Mouse (Mus musculus): Measurements from ENCODE around the gene Tuba1b.
"Not testable (repeated sequence)": the region's sequence is repeated elsewhere in the genome, so short reads cannot be mapped to it uniquely, and the experiment has no call there.

Gene Tuba1b

DNA sequence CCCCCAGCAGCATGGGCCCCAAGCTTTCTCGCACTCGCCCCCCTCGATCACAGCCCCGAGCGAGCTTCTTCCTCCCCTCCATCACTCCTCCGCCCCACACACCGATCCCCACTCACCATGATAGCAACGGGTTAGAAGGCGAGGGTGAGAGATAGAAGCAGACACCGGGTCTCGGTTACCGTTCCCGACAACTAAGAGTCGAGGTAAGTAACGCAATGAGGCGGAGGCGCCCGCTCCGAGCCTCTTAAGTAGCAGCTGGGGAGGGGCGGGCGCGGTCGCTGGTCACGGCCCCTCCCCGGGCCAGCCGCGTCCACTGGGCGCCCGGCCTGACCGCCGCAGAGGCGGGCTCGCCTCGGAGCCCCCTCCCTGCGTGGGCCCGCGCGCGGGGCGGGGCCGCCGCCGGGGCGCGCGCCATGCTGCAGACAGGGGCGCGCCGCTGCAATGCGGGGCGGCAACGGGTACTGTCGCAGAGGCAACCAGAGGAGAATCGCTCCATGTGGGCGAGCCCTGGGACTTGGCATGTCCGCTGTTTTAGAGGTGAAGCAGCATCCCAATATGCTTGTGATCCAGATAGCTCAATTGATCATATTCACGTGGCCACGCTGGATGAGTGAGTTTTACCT lies at the start of gene Tuba1b:
TSS of gene Tuba1b (minus strand) at position 349 of the 623 bp plus-strand sequence.
- peak; percentile 76 to 79 for DNase-seq (ENCODE audit: low read depth in 1 of 2, low spot score in 2 of 2)

GRCm38 (mm10) chr15:98983431-98984081 lies 49.2 kb upstream of the Tuba1b start:
- no peak for DNase-seq (ENCODE audit: low read depth in 1 of 2, low spot score in 2 of 2)

DNA sequence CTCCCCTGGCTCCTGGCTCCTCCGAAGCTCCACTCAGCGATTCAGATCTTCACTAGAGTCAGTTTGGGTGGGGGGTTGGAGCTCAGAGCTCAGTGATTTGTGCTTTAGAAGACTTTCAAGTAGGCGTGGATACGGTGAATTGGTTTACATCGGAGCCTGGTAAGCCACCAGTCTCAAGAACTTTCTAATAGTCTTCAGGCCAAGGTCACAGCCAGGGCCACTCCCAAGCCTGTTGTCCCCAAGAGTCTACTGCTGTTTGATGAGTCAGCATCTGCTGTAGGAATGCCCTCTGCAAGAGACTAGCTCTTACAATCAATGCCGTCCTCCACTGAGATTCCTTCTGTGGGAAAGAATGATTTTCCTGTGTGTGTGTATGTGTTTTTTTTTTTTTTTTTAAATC lies 47.7 kb upstream of the Tuba1b start:
- DNase-seq (ENCODE audit: low read depth in 1 of 2, low spot score in 2 of 2): no peak

DNA sequence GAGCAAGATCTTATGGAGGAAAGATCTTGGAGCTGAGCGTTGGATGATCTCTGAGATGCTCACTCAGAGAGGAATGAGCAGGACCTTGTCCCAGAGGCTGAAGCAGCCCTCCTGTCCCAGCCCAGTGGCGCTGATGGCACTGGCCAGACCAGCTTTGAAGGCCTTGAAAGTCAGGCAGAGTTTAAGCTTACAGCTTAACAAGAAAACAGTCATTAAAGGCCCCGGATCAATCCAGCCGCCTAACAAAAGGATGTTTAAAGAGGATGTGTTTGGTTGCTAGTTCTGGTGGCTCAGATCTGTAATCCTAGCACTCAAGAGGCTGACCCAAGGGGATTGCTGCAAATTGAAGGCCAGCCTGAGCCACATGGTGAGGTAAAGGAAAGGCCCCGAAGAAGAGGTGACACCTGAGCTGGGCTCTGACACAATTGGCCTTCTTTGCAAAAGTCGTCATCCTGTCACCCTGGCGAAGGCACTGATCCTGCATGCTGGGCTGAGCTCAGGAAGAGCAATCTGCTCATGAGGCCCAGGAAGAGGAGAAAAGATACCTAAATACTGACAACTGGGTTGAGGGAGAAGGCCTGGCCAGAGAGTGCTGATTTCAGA lies 45.7 kb upstream of the Tuba1b start:
- DNase-seq (ENCODE audit: low read depth in 1 of 2, low spot score in 2 of 2): no peak

DNA sequence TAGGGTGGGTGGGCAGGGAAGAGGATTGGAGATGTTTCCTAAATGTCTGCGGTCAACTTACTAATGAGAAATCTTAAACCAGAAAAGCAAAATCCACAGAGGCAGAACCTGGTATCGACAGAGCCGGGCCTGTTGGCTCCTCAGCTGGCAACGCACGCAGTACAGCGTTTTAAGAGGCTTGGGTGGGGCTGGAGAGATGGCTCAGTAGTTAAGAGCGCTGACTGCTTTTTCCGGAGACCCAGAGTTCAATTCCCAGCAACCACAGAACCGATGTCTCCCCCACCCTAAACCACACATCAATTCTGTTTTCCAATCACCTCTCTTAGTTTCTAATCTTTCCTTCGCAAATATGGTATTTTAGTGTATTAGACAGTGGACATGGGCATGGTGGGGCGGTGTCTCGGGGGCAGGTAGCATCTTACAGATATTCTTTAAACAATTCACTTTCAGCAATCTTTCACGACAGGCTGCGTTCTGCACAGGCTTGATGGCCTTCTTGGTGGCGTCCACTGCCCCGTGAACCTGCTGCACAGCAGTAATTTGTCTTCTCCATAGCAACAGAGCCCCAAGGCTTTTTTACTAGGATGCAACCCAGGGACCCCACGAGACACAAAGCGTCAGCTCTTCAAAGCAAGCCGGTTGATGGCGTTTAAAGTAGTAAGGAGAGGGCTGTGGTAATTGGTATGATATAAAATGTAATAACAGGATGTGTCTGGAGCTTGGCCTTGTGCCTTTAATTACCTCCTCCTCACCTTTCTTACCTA lies 44.2 kb upstream of the Tuba1b start:
- DNase-seq (ENCODE audit: low read depth in 1 of 2, low spot score in 2 of 2): no peak

DNA sequence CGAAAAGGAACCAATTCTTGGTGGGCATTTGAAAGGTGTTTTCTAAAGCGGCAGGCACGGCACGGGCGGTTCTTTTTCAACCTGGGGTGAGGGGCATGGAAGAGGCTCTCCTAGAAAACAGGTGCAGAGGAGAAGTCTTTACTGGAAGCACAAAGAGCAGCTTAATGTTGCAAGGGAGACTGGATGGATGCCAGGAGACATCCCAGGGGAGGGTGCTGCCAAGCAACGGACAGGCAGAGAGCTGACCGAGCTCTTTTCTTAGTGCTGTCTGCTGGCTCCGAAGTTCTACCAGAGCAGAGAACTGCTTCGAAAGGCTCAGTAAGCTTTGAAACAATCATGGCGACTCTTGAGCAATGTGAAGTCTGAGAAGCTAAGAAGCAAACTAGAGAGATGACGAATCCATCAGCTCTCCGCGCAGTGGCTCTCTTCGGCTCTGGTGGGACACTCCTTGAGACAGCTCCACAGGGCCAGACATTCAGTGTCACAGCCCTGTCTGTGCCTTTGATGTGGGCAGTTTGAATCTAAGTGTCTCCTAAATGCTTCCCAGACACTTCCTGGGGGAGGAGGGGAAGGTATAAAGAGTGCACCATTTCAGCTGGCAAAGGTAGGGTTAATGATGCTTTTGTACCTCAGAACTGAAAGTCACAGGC lies 43.5 kb upstream of the Tuba1b start:
- DNase-seq (ENCODE audit: low read depth in 1 of 2, low spot score in 2 of 2): no peak

DNA sequence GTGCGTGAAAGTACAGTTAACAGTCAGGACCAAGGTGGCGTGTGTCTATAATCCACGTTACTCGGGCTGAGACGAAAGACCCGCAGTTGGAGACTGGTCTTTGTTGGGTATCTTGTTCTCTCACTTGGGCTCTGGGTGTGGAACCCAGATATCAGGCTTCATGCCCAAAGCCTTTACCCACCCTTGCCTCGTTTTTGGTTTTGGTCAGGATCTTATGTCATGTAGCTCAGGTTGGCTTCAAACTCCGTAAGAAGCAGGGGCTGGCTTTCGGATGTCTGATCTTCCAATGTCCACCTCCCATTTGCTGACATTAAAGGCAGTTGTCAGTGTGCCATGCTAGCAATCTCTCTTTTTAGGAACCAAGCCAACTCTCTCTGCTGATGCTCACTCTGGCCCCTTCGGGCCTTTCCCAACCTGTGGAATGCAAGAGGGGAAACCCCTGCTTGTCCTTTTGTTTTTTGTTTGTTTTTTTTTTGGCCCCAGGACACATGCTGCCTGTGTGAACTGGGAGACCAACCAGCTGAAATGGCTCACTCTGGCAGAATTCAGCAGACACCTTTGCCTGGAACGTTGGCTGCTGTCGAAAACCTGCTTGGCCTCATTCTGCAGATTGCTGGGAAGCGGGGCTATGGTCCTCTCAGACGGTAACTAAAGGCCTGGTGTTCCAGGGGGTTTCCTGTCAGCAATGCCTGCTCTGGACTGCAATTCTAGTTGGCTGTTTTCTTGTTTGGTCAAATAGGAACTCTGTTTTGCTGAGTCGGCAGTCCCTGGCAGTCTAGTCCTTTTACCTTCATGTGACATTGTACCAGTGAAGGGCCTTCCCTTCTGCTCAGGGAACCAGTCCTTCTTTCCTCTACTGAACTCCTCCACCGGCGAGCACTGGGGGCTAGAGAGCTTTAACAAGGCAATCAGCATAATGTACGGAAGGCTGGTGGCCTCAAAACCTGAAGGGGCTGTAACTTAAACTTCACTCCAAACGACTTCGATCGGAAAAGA lies 42.7 kb upstream of the Tuba1b start:
- no peak for DNase-seq (ENCODE audit: low read depth in 1 of 2, low spot score in 2 of 2)

- DNase-seq (ENCODE audit: low read depth in 1 of 2, low spot score in 2 of 2): no peak
Measured at GRCm38 (mm10) chr15:98973015-98973614, 38.8 kb upstream of the Tuba1b start.

- not testable (repeated sequence) for DNase-seq (ENCODE audit: low read depth in 1 of 2, low spot score in 2 of 2)
Measured at GRCm38 (mm10) chr15:98971576-98972320, 37.4 kb upstream of the Tuba1b start.

DNA sequence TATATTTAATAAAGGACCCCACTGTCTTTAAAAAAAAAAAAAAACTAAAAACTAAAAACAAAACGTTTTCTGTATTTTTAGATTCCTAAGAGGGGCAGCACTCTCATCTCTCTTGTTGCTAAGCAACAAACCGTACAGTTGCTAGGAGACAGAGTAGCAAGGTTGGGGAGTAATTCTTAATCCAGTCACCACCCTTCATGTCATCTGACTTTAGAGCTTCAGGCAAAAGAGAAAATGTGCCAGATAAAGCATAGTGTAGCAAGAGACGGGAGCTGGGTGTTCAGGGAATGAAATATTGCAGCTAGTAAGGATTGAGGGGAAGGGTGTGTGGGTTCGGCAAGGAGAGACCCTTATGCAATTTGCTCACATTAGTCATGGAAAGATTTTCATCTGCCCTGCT lies 36.7 kb upstream of the Tuba1b start:
- no peak for DNase-seq (ENCODE audit: low read depth in 1 of 2, low spot score in 2 of 2)

DNA sequence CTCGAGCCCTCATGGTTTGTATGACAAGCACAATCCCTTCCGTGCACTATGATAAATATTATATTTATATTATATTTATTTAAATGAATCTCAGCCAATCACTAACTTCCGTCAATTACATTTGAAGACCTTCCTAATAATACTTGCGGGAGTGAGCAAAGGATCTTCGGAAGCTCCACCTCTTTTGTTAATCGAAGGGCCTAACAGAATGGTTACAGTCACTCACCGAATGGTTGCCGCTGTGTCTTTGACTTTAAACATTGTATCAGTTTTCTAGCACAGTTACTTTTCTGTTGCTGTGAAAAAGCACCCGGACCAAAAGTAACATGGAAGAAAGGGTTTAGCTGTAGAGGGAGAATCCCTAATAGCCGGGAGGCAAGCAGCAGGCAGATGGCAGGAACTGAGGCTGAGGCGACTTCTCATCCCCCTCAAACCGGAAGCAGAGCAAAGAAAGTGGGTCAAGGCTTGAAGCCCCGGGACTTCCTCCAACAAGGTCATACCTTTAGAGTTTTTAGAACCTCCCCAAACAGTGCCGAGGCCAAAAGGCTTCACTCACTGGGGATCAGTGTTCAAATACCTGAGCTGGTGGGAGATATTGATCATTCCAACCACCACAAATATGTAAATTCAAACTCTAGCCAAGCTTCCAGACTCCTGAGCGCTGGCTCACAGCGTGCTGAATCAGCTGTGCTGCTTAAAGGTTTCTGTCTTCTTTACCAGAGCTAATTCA lies 35.2 kb upstream of the Tuba1b start:
- no peak for DNase-seq (ENCODE audit: low read depth in 1 of 2, low spot score in 2 of 2)

DNA sequence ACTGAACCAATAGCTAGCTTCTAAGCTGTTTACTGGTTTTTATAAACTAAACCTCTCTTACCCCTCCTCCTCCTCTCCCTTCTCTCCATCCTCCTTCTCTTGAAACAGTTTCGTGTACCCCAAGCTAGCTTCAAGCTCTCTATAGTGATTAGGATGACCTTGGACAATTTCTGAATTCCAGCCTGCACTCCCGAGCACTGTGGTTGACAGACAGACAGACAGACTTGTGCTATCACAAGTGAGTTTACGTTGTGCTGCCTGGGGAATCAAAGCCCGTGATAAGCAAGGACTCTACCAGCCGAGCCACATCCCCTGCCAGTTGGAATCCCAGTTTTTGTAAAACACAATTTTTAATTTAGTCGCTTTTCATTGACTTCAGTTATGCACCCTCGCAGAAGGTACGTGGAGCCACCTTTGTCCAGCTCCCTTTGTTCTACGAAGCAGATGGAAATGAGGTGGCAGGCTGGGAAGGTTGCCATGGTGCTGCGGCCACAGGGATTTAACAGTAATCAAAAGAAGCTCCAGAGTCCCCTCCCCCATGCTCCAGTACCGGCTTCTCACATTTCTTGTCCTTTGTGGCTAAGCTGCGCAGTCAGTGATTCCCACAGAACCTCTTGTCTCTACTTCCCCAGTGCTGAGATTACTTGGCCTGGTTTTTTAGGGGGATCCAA lies 34.5 kb upstream of the Tuba1b start:
- no peak for DNase-seq (ENCODE audit: low read depth in 1 of 2, low spot score in 2 of 2)

GRCm38 (mm10) chr15:98959531-98959930 lies 25.2 kb upstream of the Tuba1b start:
- DNase-seq (ENCODE audit: low read depth in 1 of 2, low spot score in 2 of 2): no peak

DNA sequence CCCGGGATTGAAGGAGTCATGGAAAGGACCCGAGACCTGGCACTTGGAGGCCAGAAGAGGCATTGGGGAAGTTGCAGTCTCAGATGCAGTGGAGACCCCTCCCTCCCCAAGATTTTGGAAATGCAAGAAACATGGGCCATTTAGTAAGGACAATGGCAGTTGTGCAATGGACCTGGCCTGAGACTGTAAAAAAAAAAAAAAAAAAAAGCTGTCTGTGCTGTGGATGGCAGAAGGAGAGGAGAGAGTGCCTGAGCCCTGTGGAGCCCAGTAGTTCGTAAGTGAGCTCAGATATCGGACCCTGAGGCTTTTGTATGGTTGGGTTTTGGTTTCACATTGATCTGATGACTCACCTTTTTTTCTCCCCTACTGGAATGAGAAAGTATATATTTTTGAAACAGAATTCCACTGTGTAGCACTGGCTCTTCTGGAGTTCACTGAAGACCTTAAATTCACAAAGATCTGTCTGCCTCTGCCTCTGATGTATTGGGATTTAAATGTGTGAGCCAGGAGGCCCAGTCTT lies 24.6 kb upstream of the Tuba1b start:
- no peak for DNase-seq (ENCODE audit: low read depth in 1 of 2, low spot score in 2 of 2)

- no peak for DNase-seq (ENCODE audit: low read depth in 1 of 2, low spot score in 2 of 2)
Measured at GRCm38 (mm10) chr15:98957475-98957874, 23.1 kb upstream of the Tuba1b start.

DNA sequence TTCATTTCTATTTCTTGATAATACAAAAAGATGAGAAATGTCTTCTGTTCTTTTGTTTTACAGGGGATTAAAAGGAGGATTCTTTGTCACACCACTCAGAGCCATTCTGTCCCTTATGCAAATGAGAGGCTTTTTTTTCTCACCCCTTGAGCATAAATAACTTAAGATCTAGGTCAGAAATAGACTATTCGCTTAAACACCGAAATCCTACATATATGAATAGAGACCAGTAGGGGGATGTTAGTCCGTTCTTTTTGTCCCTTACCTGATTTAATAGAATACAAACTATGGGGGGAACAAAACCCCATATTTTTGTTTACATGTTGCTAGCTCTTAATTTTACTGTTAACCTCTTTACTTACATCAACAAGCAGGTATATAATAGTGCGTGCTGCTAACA lies 21.6 kb upstream of the Tuba1b start:
- no peak for DNase-seq (ENCODE audit: low read depth in 1 of 2, low spot score in 2 of 2)

DNA sequence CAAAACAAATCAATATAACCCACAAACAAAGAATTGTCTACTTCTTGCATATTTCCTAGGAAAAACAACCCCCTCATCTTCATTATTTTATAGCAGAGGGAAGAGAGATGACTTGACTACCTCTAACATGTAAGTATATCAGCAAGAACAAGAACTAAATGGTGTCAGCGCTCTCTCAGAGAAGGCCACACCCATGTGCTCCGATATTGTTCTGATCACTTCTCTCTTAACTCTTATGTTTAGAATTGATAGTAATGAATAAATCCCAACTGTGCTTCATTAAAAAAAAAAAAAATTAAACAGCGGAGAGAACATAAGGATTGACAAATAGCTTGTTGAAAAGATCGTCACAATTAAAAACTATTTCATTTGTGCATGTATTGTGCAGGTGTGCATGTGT lies 21.0 kb upstream of the Tuba1b start:
- DNase-seq (ENCODE audit: low read depth in 1 of 2, low spot score in 2 of 2): no peak

All from monocyte, adult 2 months (primary cell).